Mouse (Mus musculus) G1E (cell line): ENCODE measurements around the gene Vmp1.

Experiments used
- CTCF ChIP-seq: IDR thresholded peaks from 2 replicates; pipeline ENCODE4 v1.5.1; 2012; ENCODE audit warnings: low read depth, low read length, inconsistent platforms, mixed read lengths
- GATA1 ChIP-seq: IDR thresholded peaks from 2 replicates; pipeline ENCODE4 v1.6.1; 2012; ENCODE audit warnings: borderline replicate concordance, low read length, inconsistent platforms, mixed read lengths
- POLR2AphosphoS5 ChIP-seq: IDR thresholded peaks from 2 replicates; pipeline ENCODE4 v1.6.1; 2012; ENCODE audit warnings: low read depth, low read length, inconsistent platforms; ENCODE audit not compliant: insufficient replicate concordance
- TAL1 ChIP-seq: conservative IDR thresholded peaks from 2 replicates; pipeline ENCODE4 v1.6.1; 2012; ENCODE audit warnings: low read depth, low read length, inconsistent platforms, mixed read lengths

DNA sequence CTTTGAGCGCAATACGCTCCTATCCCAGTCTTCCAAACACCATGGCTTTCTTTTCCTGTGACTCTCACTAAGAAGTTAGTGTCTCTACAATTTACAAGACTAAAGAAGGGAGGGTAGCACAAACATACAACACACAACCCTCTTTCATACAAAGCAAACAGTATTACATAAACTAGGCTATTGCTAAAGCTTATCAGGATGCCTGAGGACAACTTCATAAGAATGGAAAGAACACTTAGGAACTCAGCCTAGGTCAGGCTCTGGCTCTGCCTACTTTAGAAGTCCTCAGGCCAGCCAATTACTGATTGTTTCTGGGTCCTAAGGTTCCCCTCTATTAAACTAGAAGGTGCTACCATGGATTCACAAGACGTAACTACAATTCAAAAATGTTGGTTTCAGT is 2.9 kb downstream of the Vmp1 start:
- TF ChIP-seq CTCF (no peak), TAL1 (no peak), GATA1 (no peak), POLR2AphosphoS5 (no peak)
